Mouse (Mus musculus): ENCODE data around the gene Ccm2.
A peak's percentile ranks its signal among the peaks of the same experiment; 100 is the strongest.

Gene Ccm2

DNA sequence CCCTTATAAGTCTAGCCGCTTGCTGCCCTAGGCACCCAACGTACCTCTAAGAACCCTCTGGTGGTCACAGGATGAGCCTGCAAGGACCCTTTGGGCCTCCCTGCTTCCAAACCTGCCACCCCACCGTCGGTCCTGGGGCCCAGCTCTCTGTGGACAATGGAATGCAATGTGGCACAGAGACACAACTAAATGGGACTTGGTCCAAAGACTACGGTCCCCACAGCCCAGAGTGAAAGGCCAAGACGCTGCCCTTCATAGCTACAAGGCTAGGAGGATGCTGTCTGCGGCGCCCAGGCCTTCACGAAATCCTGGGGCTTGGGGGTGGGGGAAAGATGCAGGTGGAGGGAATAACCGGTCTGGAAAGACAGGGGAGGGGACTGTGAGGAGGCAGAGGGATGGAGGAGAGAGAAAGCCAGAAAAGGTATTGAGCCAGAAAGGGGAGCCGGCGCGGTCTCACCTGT lies 58.4 kb downstream of the Ccm2 start:
- no peak for DNase-seq

DNA sequence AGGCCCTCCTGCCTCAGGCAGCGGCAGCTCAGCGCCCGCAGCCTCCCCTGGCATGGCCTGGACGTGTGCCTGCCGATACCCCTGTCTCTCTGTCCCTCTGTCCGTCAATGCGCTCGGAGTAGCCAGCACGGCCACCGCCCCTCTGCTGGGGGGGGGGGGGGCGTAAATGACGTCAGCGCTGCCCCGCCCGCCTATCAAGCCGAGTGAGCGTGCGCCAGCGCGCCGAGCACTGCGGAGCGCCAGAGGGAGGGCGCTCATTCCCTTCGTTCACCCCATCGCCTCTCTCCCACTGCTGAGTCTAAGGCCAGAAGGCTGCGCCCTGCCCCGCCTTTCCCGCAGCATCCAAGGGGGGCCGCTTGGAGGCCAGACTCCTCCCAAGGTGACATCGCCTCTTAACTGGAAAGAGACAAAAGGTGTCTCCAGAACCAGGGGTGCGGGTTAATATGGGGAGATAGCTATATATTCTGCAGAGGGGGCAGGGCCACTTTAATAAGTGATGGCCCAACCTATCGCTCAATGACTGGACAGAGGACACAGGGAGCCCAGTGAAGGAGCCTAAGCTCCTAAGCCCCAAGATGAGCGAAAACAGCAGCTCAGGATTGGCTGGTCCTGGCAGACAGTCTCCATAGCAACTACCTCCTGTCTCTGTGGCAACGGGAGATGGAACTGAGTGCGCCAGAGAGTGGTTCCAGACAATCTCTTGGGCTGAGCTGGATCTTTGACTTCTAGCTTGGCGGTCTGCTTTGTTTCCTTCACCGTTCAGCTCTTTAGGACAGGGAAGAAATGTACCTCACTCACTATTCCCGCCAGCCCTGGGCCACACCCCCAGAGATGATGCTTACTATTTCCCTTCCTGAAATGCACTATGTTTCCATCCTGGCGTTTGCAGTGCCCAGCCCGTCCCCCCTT lies 59.1 kb downstream of the Ccm2 start, which contains the start of gene Nacad:
TSS of gene Nacad (minus strand) at position 563 of the 909 bp plus-strand sequence.
- no peak for DNase-seq

DNA sequence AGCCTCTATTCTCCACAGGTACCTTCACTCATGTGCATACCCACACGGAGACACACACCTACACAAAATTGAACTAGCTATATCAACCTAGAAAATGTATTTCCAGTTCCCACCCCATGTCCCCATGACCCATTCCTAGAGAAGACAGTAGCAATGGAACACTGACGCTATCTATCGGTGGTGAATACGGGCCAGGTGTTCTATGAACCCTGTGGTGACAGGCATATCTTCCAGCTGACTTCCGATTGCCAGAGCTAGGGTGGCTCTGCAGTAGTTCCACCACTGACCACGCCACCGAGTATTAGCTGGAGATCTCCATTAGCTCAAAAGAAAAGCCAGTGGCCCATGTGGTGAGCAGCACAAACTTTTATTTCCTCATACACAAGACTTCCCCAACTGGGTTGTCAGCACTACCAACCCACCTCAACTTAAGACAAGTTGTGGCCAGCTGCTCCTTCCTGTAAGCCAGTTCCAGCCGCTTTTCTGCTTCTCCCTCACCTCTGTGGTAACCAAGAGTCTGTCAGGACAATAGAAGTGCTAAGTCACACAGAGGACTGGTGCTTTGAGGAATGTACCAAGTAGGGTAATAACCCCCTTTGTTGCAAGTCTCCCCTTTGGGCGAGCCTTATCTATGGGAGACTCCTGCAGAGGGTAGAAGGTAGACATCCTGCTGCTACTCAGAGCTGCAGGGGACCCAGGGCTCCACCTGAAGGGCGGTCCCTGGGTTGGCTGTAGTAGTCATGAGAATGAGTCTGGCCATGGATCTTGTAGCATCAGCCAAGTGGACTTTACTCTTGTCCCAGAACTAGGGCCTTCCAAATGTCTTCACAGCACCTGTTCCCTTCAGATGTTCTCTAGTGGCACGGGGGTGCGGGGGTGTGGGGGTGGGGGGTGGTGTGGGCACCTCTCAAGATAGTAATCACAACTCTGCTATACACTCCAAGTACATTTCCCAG lies 68.8 kb downstream of the Ccm2 start:
- no peak for DNase-seq

DNA sequence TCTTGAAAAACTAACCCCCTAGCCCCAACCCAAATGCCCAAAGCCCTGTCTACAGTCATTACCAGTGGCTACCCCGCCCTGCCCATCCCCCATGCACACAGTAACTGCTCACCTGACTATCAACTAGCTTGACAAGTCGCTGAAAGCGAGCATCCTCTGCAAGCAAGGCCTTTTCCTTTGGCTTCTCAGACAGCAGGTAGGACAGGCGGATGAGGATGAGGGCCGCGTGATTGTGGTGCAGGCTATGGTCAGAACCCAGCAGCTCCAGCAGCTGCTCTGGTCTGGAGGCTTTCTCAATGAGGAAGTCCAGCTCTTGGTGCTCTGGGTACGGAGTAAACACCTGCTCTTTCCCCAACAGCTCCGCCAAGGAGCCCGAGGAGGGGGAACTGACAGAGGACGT lies 77.0 kb downstream of the Ccm2 start:
- no peak for DNase-seq

DNA sequence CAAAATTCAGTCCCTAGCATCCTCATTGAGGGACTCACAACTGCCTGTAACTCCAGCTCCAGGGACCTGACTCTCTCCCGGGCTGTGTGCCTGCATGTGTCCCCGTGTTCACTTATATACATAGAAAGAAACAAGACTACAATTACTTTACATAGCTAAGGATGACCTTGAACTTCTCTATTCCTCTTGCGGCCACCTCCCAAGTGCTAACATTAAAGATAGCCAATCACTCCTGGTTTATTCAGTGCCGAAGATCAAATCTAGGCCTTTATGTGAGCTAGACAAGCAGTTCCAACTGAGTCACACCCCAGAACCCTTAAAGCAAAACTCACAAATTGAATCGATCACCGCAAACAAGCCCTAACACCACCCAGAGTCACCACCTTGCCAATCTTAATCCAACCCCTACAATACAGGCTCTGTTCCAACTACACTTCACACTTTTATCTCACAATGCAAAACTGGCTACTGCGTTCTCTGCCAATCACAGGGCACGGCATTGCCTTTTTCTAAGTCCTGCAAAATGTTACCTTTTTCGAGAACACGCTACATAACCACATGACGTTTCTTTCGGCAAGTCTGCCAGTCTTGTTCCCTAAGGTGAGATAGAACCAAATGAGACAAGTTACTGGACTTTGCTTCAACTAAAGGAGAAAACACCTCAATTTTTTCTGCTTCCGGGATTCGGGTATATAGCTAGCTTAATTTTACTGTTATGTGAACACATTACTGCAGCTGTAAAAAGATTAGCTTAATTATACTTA lies 78.1 kb downstream of the Ccm2 start:
- no peak for DNase-seq

DNA sequence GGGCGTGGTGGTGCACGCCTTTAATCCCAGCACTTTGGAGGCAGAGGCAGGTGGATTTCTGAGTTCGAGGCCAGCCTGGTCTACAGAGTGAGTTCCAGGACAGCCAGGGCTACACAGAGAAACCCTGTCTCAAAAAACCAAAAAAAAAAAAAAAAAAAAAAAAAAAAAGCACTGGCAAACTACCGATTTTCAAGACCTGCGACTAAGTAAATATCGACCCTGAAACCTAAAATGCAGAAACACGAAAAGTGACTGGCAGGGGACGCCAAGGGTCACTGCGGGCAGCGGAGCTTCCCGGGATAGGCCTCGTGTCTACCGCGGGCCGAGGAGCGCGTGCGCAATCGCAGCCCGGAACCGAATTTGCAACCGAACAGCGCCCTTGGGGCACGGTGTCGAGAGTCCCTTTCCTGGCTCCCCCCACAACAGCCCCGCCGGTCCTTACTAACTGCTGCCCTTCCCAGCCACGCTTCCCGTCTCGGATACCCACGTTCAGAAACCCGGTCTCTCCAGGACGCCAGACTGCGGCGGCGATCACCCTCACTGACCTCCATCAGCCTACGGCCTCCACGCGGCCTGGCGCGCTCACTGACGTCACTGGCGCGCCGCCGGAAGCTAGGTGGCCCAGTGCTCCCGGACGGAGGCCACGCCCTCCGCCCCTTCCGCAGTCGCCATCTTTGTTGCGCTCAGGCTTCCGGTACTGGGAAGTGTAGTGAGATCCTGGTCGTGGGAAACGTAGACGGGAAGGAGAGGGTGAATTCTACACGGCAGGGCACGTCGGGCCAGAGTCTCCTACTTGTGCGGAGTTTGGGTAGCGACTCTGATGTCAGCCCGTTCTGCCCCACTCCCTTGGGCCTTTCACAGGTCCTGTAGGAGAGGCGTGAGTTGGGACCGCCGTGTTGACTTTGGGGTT lies 79.0 kb downstream of the Ccm2 start, which contains the start of gene Tbrg4:
TSS of gene Tbrg4 (minus strand) at position 590 of the 910 bp plus-strand sequence.
- DNase-seq, result peak; percentile 91

DNA sequence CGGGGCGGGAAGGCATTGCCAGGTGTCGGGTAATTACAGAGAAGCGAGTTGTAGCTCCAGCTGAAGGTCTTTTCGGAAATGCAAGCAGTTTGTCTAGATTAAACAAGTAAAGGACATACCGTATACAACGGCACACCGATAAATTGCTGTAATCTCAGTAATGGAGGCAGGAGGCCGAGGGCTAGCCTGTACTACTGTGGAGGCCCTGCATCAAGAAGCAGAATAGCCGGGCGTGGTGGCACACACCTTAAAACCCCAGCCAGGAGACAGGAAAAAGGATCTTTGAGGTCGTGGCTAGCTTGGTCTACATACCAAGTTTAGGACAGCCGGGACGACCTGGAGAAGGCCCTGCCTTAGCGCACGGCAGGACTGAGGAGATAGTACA lies 79.7 kb downstream of the Ccm2 start:
- DNase-seq, result no peak

DNA sequence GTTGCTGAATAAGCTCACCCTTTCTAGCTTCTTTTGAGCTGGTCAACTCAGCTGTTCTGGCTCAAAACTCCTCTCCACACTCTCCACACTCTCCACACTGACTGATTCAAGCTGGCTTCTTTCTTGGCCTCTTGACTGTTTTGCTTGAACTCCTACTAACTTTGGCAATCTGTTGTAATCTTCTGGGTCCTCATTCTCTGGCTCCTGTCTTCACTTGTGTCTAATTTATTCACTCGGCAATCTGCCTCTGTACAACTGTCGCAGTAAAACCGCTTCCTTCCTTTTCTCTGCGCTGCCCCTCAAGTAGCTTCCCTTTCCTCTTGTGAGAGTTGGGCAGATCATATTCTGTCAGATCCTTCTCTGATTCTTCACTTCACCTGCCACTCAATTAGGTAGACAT lies 81.0 kb downstream of the Ccm2 start:
- peak; percentile 47 for DNase-seq

DNA sequence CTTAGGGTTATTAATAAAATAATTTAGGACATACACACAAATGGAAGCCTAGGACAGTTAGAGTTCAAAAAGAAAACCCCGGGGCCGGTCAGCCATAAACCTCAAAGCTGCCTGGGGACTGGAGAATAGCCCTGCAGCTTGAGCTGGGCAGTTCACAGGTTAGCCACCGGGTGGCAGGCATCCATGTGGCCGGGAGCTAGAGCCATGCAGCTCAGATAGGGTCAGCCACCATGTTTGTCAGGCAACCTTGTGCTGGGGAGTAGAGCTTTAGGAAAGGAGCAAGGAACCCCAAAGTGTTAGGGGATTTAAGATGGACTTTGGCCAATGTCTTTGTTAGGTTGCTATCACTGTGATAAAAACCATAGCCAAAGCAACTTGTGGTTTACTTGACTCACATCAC lies 81.9 kb downstream of the Ccm2 start:
- DNase-seq, result peak; percentile 63

DNA sequence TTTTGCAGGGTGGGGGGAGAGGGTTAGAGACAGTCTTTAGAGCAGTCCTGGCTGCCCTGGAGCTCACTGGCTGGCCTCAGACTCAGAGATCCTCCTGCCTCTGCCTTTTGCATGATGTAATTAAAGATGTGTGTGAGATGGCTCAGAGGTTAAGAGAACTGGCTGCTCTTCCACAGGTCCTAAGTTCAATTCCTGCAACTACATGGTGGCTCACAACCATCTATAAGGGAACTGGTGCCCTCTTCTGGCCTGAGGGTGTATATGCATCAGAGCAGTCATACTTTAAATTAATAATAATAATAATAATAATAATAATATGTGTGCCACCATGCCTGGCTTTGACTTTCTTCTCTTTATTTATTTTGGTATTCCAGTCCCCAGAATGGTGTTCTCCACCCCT lies 83.0 kb downstream of the Ccm2 start:
- DNase-seq, result peak; percentile 33

DNA sequence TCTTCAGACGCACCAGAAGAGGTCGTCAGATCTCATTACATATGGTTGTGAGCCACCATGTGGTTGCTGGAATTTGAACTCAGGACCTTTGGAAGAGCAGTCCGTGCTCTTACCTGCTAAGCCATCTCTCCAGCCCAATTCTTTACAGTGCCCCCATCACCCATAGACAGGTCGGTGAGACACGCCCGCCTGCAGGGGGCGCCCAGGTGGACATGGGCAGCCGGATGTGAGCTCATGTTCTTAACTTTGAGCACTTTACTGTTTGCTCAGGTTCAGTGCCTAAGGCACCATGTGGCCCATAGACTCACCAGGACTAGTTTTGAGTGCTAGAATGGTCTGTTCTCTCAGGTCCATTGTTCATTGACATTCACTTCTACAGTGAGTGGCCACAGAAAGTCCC lies 89.5 kb downstream of the Ccm2 start:
- DNase-seq, result peak; percentile 42

DNA sequence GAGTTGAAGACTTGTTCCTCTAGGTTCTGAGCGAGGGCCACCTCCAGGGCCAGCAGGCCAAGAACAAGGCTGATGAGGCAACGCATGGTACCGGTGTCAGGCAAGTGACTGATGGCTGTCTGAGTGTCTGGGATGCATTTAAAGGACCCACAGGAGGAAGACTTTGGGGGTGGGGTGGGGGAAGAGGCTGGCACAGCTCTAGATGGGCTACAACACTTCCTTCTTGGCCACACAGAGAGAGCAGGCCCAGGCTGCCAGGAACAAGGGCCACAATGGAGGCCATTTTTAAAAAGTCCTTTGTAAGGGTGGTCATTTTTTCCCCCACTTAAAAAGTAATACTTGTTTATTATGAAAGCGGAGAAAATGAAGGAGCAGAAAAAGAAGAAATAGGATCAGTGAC lies 91.8 kb downstream of the Ccm2 start, which contains the start of gene Wap:
TSS of gene Wap (minus strand) at position 101 of the 400 bp plus-strand sequence.
- no peak for DNase-seq

DNA sequence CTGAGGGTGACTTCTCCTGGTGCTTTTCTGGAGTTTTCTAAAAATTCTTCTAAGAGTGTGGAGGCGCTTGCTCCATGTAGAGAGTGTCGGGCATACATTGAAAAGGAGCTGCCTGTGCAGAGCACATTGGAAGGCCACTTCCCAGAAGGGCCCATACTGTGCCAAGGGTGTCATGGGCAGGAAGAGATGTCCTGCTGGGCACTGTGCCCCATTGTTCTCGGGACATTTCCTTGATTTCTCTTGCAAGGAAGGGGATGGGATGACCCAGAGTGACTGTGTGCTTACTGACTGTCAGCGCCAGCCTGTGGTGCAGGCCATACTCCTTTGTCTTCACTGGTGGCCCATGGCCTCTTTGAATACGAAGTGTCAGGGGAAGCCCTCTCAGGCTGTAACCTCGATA lies 92.4 kb downstream of the Ccm2 start:
- no peak for DNase-seq

DNA sequence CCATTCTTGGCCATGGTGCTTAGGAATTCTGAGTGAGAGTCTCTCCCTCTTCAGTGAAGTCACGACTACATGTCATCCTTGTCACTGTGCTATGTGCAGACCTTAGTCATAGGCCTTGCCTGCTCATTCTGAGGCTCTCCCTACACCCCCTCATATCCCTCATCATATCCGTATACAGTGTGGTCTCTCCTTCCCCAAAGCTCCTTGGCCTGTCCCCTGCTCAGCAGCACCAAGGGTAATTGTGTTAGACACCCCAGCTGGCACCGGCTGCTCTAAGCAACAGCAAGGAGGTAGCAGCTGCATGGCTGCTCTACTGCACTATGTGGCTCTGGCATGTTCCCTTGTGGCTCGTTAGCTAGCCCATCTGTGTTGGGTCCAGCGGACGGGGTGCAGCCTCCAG lies 97.9 kb downstream of the Ccm2 start:
- DNase-seq, result no peak

All from thymus, postnatal 25 days (tissue).